Mouse (Mus musculus): ENCODE measurements at regions not wholly inside any gene's neighbourhood (a gene's known extent, or its start where the extent isn't known, plus 50 kb on each side); places are given as distances from the start of the nearest gene placed in this dataset.

- ATAC-seq (replicated peaks; ENCODE audit: insufficient number of reproducible peaks, low FRiP score, low TSS enrichment, poor library complexity, severe bottlenecking), result no peak
These were observed 106.7 kb upstream of the Adgrl2 start for GRCm38 (mm10) chr3:149097026-149097425.

GRCm38 (mm10) chr3:149092649-149093048 is 102.3 kb upstream of the Adgrl2 start:
- no peak for ATAC-seq (replicated peaks; ENCODE audit: insufficient number of reproducible peaks, low FRiP score, low TSS enrichment, poor library complexity, severe bottlenecking)

DNA sequence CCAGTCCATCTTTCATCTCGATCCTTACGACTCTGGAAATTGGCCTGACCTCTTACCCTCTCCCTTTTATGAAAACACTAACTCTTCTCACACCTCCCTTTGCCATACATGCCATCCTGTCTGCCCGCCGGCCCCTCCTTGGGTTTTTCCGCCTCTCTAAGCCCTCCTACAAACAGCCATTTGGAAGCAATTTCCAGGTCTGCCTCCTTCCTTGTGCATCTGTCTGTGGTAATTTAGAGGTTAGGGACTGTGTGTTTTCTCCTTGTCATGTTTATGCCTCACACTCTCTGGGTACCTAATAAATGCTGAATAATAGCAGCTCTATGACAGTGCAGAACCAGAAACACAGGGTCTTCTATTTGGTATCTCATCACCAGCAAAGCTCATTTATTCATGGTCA is 99.7 kb upstream of the Adgrl2 start:
- ATAC-seq (replicated peaks; ENCODE audit: insufficient number of reproducible peaks, low FRiP score, low TSS enrichment, poor library complexity, severe bottlenecking), result no peak

GRCm38 (mm10) chr3:149088621-149089128 is 98.3 kb upstream of the Adgrl2 start:
- ATAC-seq (replicated peaks; ENCODE audit: insufficient number of reproducible peaks, low FRiP score, low TSS enrichment, poor library complexity, severe bottlenecking), result no peak

DNA sequence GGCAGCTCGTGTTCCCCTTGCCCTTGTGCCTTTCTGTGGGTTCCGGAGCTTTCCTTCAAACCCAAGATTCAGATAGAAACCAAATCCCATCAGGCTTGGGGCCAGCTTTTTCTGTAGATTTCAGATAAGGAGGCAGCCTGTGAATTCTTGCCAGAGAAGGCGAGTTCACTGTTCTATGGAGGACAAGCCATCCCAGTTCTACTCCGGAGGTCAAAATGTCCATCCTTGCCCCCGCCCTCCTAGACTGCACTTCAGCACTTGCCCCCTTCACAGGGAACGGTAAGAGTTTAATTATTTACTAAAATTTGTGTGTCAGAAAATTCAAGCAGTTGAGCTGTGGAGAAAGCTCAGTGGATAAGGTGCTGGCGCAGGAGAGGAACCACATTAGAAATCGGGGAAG is 97.1 kb upstream of the Adgrl2 start:
- no peak for ATAC-seq (replicated peaks; ENCODE audit: insufficient number of reproducible peaks, low FRiP score, low TSS enrichment, poor library complexity, severe bottlenecking)

- no peak for ATAC-seq (replicated peaks; ENCODE audit: insufficient number of reproducible peaks, low FRiP score, low TSS enrichment, poor library complexity, severe bottlenecking)
These were observed 96.3 kb upstream of the Adgrl2 start for GRCm38 (mm10) chr3:149086704-149087103.

GRCm38 (mm10) chr3:149086086-149086485 is 95.7 kb upstream of the Adgrl2 start:
- ATAC-seq (replicated peaks; ENCODE audit: insufficient number of reproducible peaks, low FRiP score, low TSS enrichment, poor library complexity, severe bottlenecking), result peak; percentile 64

DNA sequence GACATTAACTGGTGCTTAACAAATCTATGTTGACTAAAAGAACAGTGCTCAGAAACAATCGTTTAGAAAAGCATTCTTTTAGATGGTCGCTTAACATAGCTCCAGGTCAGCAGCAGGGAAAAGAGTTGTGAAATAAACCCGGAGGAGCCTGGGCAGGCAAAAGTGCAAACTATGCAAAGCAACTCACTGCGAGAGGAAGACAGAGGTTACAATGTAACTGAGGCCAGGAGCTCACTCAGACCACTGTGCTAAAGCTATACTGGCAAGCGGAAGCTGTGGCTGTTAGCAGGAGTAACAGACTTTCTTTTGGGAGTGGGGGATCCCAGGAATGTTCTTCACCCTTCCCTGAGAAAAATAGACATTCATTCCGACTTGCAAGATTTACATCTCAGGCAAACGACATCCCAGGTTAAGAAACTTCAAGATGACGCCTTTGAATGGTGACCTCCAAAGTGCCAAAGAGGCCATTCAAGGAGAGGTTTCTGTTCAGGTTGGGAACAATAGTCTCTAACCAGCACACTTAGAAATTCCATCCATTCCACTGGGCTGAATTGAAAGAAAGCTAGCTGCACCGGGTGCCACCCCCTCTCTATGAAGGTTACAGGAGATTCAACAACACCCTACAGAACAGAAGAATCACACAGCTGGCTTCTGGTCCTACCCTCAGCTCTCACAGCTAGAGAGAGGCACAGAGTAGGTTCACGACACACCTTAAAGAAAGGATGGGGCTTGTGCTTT is 94.7 kb upstream of the Adgrl2 start:
- ATAC-seq (replicated peaks; ENCODE audit: insufficient number of reproducible peaks, low FRiP score, low TSS enrichment, poor library complexity, severe bottlenecking), result no peak

GRCm38 (mm10) chr3:149083391-149083790 is 93.0 kb upstream of the Adgrl2 start:
- no peak for ATAC-seq (replicated peaks; ENCODE audit: insufficient number of reproducible peaks, low FRiP score, low TSS enrichment, poor library complexity, severe bottlenecking)

GRCm38 (mm10) chr3:149078881-149079280 is 88.5 kb upstream of the Adgrl2 start:
- ATAC-seq (replicated peaks; ENCODE audit: insufficient number of reproducible peaks, low FRiP score, low TSS enrichment, poor library complexity, severe bottlenecking), result no peak

- no peak for ATAC-seq (replicated peaks; ENCODE audit: insufficient number of reproducible peaks, low FRiP score, low TSS enrichment, poor library complexity, severe bottlenecking)
These were observed 86.7 kb upstream of the Adgrl2 start for GRCm38 (mm10) chr3:149076928-149077551.

DNA sequence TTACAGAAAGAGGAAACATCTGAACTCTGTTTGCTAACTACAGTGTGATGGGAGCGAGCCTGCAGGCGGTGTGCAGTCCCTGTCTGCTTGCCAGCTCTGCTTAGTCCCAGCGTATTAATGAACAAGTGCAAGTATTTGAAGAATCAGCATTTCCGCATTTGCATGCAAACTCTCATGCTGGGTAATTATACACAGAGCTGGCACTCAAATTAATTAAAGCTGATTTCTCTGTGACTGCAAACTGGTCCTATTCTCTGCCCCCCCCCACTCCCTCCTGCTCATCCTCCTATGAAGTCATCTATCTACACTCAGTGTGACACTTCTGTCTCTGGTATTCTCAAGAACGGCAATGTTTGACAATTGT is 85.1 kb upstream of the Adgrl2 start:
- ATAC-seq (replicated peaks; ENCODE audit: insufficient number of reproducible peaks, low FRiP score, low TSS enrichment, poor library complexity, severe bottlenecking), result no peak

DNA sequence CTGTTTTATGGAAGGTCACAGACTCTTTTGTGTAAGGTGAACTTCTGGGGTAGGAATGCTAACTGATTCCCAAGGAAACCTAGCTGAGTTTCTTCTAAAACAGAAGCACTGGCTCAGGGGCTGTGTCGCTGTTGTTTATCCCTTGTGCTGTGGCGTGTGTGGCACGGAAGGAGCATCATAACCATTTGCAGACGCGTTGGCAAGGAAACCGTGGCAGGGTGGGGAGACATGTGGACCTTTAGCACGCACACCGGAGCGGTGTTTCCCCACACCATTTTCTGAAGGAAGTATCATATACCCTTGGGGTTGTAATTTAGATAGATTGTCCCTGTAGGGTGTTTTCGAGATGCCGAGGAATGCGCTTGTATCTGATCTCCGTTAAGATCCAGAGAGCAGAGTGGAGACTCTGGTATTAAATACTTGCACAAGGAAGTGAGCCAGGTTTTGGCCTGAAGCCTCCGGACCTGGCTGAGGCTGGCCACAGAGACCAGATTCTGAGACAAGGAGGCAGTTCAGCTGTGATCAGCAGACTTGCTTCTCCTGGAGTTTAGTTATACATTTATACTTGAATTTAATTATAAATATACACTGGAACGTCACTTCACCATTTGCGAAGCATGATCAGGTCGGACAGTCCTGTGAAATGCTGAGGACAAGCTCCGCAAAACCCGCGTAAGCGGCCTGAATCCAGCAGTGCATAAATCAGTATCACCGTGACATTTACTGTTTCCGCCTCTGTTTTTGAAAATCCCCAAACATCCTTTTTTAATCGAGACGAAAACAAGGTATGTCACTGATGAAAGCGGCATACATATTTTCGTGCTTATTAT is 84.5 kb upstream of the Adgrl2 start:
- ATAC-seq (replicated peaks; ENCODE audit: insufficient number of reproducible peaks, low FRiP score, low TSS enrichment, poor library complexity, severe bottlenecking), result no peak

DNA sequence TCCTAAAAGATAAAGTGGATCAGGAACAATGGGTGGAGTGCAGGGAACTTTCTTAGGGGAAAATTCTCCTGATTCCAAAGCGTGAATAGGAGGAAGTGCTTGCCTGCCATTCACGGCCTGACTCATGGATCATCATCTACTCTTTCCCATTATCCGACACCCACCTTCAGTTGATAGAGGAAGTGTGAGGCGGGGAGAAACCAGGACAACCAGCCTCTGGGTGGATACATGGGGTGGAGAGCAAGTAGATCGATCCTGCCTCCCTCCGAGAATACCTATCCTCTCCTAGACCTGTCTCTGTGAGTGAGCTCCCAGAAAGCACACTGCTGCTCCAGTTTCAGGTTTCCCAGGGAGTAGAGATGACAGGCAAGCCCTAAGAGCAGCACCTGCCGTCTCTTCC is 79.8 kb upstream of the Adgrl2 start:
- ATAC-seq (replicated peaks; ENCODE audit: insufficient number of reproducible peaks, low FRiP score, low TSS enrichment, poor library complexity, severe bottlenecking), result no peak

- no peak for ATAC-seq (replicated peaks; ENCODE audit: insufficient number of reproducible peaks, low FRiP score, low TSS enrichment, poor library complexity, severe bottlenecking)
These were observed 79.1 kb upstream of the Adgrl2 start for GRCm38 (mm10) chr3:149069436-149069835.

- no peak for ATAC-seq (replicated peaks; ENCODE audit: insufficient number of reproducible peaks, low FRiP score, low TSS enrichment, poor library complexity, severe bottlenecking)
These were observed 78.5 kb upstream of the Adgrl2 start for GRCm38 (mm10) chr3:149068821-149069220.

- no peak for ATAC-seq (replicated peaks; ENCODE audit: insufficient number of reproducible peaks, low FRiP score, low TSS enrichment, poor library complexity, severe bottlenecking)
These were observed 77.4 kb upstream of the Adgrl2 start for GRCm38 (mm10) chr3:149067758-149068157.

- no peak for ATAC-seq (replicated peaks; ENCODE audit: insufficient number of reproducible peaks, low FRiP score, low TSS enrichment, poor library complexity, severe bottlenecking)
These were observed 64.7 kb upstream of the Adgrl2 start for GRCm38 (mm10) chr3:149055077-149055476.

DNA sequence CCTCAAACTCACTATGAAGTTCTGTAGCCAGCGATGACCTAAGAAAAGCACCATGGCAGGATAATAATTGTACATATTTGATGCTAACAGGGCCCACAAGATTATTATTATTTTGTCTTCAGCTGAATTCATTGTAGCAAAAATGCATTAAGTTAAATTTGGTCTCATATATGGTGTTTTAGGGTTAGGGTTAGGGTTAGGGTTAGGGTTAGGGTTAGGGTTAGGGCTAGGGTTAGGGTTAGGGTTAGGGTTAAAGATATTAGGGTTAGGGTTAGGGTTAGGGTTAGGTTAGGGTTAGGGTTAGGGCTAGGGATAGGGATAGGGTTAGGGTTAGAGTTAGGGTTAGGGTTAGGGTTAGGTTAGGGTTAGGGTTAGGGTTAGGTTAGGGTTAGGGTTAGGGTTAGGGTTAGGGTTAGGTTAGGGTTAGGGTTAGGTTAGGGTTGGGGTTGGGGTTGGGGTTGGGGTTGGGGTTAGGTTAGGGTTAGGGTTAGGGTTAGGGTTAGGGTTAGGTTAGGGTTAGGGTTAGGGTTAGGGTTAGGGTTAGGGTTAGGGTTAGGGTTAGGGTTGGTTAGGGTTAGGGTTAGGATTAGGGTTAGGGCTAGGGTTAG is 62.0 kb upstream of the Adgrl2 start:
- peak; percentile 66 for ATAC-seq (replicated peaks; ENCODE audit: insufficient number of reproducible peaks, low FRiP score, low TSS enrichment, poor library complexity, severe bottlenecking)
